Mouse (Mus musculus) cerebellum, adult 11 months (tissue): ENCODE results near the gene Nme2.
"Not testable (repeated sequence)": the region's sequence is repeated elsewhere in the genome, so short reads cannot be mapped to it uniquely, and the experiment has no call there.

Experiments used
- DNase-seq: peaks from one replicate; pipeline ENCODE4 v3.0.0; 2022

Nme2 gene

DNA sequence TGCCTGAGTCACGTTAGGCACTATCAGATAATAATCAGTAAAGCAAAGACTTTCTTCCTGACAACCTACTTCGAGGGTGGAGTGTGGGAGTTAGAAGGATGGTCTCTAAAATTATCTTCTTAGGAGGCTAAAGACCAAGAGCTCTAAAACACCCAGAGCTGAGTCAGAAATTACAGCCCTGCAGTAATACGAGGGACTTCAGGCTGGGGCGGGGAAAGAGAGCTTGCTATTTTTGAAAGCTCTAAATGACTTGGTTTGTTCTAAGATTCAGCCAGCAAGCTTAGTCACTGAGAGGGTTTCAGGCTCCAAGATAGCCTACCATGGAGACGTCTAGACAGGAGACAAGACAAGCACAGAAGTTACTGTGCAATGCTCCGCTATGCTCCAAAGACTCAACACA is 9.3 kb upstream of the Nme2 start:
- DNase-seq, result no peak

DNA sequence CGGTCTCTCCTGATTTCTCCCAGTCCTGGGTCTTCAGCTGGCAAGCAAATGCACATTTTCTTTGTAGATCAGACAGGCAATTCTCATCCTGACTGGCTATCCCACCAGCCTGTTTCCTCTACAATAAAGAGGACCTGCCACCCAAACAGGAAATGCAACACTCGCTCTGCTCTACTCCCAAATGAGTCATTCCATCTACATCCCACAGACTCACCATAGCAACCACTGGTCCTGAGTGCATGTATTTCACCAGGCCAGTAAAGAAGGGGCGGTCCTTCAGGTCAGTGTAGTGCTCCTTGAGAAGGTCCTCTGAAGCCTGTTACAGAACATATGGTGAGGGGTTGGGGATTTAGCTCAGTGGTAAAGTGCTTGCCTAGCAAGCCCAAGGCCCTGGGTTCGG is 7.0 kb upstream of the Nme2 start:
- DNase-seq, result no peak

DNA sequence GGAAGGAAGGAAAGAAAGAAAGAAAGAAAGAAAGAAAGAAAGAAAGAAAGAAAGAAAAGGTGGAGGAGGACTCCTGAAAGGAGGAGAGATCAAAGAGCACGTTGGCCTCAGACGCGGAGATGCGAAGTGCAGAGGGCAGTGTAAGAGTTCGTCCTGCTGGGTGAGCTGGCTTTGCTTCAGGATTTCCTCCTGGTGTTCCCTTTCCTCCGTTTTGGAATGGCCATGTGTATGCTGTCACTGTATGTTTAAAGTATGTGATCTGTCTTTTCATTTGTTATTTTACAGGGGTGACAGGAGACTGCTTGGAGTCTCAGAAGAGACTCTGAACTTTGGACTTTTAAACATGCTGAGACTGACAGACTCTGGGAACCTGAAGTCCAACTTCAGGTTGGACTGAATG is 5.4 kb upstream of the Nme2 start:
- no peak for DNase-seq

DNA sequence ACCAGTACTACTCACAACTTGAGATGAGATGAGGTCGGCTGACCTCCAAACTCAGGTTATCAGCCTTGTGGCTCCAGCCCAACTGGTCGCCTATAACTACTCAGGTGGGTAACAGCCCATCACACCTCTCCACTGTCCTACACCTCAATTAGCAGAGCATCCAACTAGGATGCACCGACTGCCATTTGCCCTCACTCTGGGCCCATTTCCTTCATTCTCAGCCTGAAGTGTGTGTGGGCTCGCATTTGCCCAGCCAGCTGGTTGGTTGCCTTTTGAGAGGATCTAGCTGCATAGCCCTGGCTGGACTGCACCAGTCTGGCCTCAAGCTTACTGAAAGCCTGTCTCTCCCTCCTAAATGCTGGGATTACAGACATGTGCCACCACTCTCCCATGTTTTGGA is 1.7 kb upstream of the Nme2 start:
- DNase-seq, result no peak

DNA sequence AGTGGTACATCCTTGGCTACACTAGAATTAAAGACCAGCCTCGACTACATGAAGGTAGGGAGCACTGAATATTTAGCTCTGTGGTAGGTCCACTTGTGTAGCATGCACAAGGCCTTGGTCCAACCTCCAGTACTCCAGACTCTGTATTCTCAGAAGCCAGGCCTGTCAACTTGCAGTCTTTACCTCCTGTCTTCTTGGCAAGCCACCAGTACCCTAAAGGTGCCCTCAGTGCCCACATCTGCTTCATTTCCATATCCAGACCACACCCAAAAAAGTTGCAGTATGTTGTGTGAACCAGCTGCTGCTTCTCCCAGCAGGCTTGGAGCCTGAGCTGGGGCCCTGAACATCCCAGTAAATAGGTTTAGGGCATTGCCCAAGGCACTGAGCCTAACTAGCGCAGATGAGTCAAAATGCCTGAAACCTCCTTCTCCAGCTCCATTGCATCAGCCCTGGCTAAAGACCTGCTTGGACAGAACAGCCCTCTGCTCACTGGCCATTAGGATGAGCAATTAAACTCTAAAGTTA is 1.0 kb upstream of the Nme2 start:
- no peak for DNase-seq

DNA sequence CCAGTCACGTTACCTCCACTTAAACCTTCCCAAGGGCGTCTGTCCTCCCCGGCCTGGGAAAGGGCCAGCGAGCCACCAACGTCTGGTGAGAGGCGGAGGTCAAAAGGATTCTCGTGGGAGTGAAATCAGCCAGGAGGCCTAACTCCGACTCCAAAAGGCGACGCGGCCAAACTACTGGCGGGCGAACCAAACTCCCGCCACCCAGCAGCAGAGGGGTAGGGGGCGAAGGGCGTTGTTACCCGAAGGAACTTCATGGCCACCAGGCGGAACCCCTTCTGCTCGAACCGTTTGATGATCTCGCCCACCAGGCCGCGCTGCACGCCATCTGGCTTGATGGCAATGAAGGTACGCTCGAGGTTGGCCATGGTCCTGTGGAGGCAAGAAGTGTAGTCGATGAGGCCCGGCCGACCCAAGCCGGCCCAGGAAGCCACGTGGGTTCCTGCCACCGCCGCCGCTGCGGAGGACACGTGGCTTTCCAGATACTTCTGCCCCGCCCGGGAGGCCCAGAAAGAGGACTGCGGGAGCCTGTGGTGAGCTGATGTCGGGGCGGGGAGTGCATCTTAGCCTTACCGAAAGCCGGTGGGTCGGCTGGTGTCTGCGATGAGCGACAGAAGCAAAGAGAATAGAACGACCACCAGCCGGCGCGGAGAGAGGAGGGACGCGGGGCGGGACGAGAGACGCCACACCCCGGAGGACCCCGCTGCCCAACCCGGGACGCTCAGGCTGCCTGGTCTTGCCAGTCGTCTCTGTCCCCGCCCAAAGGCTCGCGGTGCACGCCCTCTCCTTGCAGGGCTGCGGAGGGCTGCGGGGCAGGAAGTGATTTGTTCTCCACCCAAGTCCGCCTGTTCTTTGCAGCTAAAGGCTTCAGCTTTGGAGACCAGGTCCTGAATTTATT is 556 bp downstream of the Nme2 start:
- peak; percentile 72 for DNase-seq

DNA sequence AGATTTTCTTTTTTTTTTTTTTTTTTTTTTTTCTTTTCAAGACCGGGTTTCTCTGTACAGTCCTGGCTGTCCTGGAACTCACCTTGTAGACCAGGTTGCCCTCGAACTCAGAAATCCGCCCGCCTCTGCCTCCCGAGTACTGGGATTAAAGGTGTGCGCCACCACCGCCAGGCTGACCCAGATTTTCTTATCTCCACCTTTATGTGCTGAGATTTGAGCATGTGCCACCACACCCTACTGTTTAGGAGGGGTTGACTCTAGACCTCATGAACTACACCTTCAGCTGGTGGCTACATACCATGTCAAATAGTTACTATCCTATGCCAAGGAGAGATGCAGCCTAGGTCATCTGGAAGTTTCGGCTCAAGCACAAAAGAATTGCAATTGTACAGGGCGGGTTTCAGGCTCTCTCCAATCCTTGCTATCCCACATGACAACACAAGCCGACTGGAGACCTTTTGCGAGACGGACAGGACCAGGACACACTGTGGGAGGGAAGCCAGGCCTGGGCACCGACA is 1.3 kb downstream of the Nme2 start:
- no peak for DNase-seq

DNA sequence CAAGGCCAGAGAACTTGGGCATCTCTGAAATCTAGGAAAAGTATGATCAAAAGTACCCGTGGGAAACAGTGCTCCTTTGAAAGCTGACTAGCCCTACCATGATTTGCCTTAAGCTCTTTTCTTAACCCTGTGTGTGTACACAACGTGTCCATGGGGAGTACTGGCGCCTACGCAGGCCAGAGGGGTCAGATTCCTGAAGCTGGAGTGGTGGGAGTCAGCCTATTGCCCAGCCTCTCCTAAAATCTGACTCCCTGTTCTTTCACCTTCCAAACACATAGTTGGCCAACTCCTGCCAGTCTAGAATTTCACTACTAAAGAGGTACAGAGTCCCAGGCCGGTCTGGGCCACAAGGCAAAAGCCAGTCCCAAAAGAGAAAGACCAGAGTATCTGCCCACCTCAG is 3.7 kb downstream of the Nme2 start:
- DNase-seq, result no peak

DNA sequence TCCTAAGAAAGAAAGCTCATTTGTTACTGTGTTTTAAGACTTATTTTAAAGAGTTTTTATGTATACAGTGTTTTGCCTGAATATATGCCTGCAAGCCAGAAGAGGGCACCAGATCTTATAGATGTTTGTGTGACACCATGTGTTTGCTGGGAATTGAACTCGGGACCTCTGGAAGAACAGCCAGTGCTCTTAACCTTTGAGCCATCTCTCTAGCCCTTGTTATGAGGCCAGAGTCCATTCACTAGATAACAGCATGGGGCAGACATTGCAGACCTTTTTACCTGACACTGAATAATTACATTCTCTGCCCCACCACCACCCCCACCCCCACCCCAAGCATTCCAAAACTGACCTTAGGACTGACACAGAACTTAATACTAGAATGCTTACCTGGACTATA is 6.0 kb downstream of the Nme2 start:
- DNase-seq, result no peak

DNA sequence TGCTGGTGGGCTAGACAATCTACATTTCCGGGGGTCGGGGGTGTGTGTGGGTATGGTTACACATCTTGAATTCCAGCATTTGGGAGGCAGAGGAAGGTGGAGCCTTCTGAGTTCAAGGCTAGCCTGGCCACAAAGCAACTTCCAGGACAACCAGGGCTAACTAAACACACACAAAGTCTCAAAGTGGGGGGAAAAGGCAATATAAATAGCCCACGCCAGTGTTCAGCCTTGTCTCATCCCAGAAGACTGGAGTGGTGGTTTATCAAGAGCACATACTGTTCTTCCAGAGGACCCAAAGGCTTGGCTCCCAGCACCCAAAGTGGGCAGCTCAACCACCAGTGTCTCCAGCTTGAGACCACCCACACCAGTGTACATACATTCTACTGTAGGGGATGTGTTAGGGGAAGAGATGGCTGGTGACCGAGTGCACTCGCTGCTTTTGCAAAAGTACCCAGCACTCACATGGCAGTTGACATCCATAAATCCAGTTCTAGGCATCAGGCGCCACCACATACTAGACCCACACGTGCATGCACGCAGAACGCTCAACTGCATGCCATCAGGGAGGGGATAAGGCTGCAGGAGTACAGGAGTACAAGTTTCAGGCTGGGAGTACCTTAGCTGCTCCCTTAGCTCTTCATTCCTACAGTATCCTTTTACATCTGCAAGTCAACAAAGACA is 7.0 kb downstream of the Nme2 start:
- no peak for DNase-seq

DNA sequence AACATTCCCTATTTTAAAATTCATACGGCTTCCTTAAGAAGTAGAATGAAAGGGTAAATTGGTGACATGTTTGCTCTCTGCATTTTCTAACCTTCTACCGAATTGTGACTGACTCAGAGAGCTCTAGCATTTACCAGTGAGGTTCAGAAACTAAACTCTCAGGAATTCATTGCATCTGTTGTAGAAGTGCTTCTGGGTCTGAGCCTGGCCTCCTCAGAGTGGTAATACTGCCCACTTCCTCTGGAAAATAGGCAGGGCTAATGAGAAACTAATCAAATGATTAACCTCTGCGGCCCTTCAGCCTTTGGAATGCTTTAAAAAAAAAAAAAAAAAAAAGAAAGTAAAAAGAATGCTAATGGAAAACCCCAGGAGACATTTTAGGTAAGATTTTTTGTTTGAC is 11.1 kb downstream of the Nme2 start:
- no peak for DNase-seq

DNA sequence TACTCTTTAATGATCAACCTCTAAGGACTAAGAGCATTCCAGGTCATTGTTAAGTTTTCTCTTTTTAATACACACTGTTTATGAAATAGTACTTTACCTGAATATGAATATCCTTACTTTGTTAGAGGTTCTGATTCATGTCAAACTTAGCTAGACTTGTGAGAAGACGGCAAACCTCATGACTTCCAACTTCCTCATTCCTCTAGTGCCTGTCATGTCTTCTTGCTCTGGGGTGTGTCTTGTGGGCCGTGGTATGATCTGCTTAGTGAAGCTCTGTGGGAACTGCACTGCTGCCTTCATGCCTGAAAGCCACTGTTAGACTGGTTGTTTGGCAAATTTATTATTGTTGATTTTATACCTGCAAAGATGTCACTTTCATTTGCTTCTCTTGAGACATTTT is 15.2 kb downstream of the Nme2 start:
- DNase-seq, result no peak

DNA sequence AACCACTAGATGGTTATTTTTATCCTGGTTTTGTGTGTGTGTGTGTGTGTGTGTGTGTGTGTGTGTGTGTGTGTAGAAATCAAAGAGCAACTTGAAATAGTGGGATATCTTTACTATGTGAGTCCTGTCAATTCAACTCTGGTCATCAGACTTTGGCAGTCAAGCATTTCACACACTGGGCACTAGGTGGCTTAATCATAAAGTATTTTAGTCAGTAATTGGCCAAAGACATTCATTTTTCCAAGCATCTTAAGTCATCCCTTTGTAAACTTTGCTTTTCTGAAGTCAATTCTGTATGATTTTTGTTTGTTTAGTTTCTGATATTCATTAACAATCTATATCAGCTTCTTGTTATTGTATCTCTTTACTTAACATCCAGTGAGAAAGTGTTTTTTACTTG is 27.0 kb downstream of the Nme2 start:
- no peak for DNase-seq

DNA sequence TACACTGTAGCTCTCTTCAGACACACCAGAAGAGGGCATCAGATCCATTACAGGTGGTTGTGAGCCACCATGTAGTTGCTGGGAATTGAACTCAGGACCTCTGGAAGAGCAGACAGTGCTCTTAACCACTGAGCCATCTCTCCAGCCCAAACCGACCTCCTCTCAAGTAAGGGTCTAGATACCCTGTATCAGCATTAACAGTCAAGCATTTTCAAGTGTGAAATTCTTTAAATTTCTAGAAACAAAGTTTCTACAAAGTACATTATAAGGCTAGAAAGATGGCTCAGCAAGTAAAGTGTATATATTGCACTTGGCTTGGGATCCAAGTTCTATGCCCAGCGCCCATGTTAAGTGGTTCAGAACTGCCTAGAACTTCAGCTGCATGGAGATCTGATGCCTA is 41.0 kb downstream of the Nme2 start:
- not testable (repeated sequence) for DNase-seq

DNA sequence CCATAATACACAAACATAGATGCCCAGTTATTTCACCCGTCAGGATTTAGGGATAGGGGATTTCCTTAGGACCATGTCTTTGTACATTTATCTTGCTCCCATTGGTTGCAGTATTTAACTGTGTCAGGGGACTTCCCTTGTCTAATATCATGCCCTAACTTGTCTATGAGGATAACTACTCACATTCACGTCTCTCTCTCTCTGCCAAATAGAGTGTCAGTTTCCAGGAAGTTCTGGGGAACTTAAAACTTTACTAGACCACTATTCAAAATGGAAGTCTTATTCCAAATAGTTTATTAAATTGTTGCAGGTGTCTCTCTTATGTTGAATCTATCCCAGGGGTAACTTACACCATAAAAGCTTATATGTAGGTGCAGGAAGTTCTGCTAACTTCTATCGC is 44.5 kb downstream of the Nme2 start:
- no peak for DNase-seq

DNA sequence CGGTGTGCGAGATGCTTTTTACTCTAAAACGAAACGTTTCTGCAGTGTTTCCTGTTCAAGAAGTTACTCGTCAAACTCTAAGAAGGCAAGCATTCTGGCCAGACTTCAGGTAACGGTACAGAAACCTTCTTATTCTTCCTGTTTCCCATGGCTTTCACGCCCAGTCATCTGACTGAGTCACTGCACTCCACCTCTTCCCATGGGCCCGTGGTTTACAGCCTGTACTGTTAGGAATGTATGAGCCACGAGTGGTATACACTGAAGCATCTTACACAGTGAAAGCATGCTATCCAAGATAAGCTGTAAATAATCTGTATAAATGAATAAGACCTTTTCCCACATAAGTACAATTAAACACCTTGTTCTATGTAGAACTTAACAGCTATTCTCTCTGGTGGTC is 47.2 kb downstream of the Nme2 start:
- no peak for DNase-seq

DNA sequence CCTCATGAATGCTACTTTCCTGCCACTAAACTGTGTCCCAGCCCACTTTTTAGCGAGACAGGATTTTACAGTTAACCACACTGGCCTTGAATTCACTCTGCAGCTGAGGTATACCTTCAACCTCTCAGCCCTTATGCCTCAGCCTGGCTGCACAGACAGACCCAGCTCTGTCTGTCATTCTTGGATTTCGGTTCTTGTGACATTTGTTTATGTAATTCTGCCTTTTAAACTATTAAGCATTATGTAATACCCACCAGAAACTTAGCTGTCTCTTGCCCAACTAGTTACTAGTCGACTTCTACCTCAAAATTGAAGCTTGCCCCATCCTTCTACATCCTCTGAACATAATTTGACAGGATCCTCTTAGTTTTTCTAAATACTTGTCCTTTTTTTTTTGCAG is 48.2 kb downstream of the Nme2 start:
- DNase-seq, result no peak

DNA sequence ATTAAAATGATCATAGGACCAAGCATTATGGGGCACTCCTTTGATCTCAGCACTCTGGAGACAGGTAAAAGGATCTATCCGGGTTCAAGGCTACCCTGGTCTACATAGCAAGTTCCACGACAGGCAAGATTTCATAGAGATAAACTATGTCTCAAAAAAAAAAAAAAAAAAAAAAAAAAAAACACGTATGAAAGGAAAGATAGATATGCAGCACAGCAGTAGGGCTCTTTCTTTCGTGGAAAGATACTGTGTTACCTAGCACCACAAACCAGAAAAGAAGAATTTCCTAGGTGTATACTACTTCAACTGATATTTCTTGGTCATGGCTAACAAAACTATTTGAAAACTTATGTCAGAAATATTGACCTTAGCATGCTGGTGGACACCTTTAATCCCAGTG is 49.2 kb downstream of the Nme2 start:
- no peak for DNase-seq
